Mouse (Mus musculus) neural tube, embryonic 11.5 days (tissue): ENCODE results near the gene Psmd4. TPM values are rescaled to one million over a fixed set of nuclear protein-coding genes. Genes with fewer than 3 reads are reported as not detected.

Experiments
- ATAC-seq: fragments of 200-750 bp; cut with Nextera tagmentation; 2 replicates; pipeline ENCODE4 v1.8.0; 2017; ENCODE audit warnings: moderate number of reproducible peaks, mild to moderate bottlenecking, moderate TSS enrichment, moderate library complexity; ENCODE audit not compliant: insufficient read depth, low FRiP score, low TSS enrichment
- DNase-seq: peaks from one replicate; pipeline ENCODE4 v3.0.0-alpha.2; 2015; ENCODE audit warnings: low spot score
- H3K27ac ChIP-seq: fragments of 300-500 bp; sonication (generic); 2 replicates; pipeline ENCODE4 v1.5.1; 2014; ENCODE audit warnings: low read depth, mild to moderate bottlenecking, low read length
- H3K27me3 ChIP-seq: fragments of 300-500 bp; sonication (generic); 2 replicates; pipeline ENCODE4 v1.6.1; 2014; ENCODE audit warnings: mild to moderate bottlenecking, low read length, mixed read lengths; ENCODE audit not compliant: control insufficient read depth, insufficient read depth
- H3K36me3 ChIP-seq: fragments of 300-500 bp; sonication (generic); 2 replicates; pipeline ENCODE4 v1.6.1; 2014; ENCODE audit warnings: mild to moderate bottlenecking, low read length, moderate library complexity, mixed read lengths; ENCODE audit not compliant: control insufficient read depth, insufficient read depth
- H3K4me1 ChIP-seq: fragments of 300-500 bp; sonication (generic); 2 replicates; pipeline ENCODE4 v1.6.1; 2014; ENCODE audit warnings: low read length, mixed read lengths; ENCODE audit not compliant: control insufficient read depth, insufficient read depth
- H3K4me2 ChIP-seq: fragments of 300-500 bp; sonication (generic); 2 replicates; pipeline ENCODE4 v1.6.1; 2014; ENCODE audit warnings: low read depth, mild to moderate bottlenecking, moderate library complexity
- H3K4me3 ChIP-seq: fragments of 300-500 bp; sonication (generic); 2 replicates; pipeline ENCODE4 v1.5.1; 2014; ENCODE audit warnings: low read depth, low read length
- H3K9ac ChIP-seq: fragments of 300-500 bp; sonication (generic); 2 replicates; pipeline ENCODE4 v1.6.1; 2014; ENCODE audit warnings: mild to moderate bottlenecking, low read length
- H3K9me3 ChIP-seq: fragments of 300-500 bp; sonication (generic); 2 replicates; pipeline ENCODE4 v1.6.1; 2016; ENCODE audit warnings: low read length; ENCODE audit not compliant: control insufficient read depth
- WGBS: fragments of 180-500 bp; shearing (Covaris S2); extraction: QIAGEN DNeasy Blood & Tissue Kit; methylation state at CpG from one replicate; pipeline ENCODE4 v1.1.7; 2014; 5-methylcytosine and 5-hydroxymethylcytosine counted together
- polyA plus RNA-seq: library from polyadenylated mRNA; unstranded; fragments of >200 nt; fragmentation: Nextera tagmentation; extraction: Ambion mirVana; gene quantifications from 2 replicates; pipeline ENCODE4 v1.2.1, GENCODE M21; 2014

Psmd4 gene
- polyA plus RNA-seq, 1 experiment from 2014 or later: 321 TPM

DNA sequence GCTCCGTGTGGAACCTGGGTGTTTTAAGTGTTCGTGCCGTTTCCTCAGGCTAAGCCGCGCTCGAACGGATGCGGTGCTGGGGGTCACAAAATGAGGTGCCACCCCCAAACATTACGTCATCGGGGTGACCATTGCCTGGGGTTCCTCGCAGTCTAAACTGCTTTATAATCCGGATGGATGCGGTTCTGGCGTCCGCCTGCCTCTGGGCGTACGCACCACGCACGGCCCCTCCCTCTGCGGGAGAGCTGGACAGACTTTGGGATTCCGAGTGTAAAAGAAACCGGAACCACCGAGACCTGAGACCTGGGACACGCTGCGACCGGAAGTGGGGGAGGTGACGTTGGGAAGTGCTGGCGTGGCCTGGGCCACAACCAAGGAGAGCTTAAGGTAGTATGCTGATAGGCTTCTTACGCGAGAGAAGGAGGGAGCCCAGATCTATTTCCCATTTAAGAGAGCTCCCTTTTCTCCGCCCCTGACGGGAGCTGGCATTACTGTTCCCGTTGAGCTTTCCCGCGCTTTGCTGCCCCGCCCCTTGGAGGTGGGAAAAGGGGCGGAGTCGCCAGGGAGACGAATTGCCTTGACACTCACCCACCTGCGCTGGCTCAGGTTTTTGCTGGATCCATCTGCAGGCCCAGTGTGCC is 26.4 kb downstream of the Psmd4 start:
- H3K27ac ChIP-seq: peak overlapping the region; percentile 85
- ATAC-seq: peak; percentile 53
- H3K4me2 ChIP-seq: peak overlapping the region; percentile 79
- peak; percentile 87 for DNase-seq
- no peaks in the 10 kb centered on the region for H3K27me3 ChIP-seq
- peak overlapping the region; percentile 92 for H3K4me3 ChIP-seq
- peaks cover 4% of the 10 kb centered on the region for H3K36me3 ChIP-seq
- WGBS: under 1% methylated on average over 40 of the region's 40 CpGs
- H3K9ac ChIP-seq: peak overlapping the region; percentile 64
- H3K4me1 ChIP-seq: peaks cover 14% of the 10 kb centered on the region
- H3K9me3 ChIP-seq: no peaks in the 10 kb centered on the region

DNA sequence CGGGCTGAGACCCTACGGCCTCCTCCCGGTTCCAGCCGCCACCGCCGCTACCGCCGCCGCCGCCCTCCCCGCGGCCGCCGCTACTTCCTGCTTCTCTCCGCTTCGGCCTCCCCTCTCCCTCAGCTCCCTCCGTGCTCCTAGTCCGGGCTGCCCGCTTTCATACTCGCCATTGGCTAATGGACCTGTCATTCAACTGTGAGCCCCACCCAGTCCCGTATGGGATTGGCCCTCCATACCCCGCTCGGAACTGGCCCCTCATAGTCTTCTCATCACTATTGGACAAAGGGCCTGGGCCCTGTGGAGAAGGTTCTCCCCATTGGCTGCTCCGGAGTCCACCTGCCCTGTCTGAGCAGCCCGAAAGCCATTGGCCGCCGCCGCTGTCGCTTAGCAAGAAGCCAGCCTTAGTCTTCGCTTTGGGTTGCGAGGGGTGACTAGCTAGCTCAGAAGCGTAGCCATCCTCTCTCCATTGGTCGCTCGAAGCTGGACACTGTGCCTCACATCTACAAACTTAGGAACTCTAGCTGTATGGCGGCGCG is 27.0 kb downstream of the Psmd4 start, which contains the start of gene Zfp687:
TSS of gene Zfp687 (minus strand) at position 112 of the 536 bp plus-strand sequence.
- H3K9ac ChIP-seq: peak within 1 kb of the TSS; percentile 84
- ATAC-seq (peak; percentile 99), DNase-seq (peak; percentile 98)
- WGBS: under 1% methylated on average over 26 of the region's 37 CpGs
- peak within 1 kb of the TSS; percentile 92 for H3K4me3 ChIP-seq
- H3K36me3 ChIP-seq: peaks cover 10% of the 10 kb centered on the region
- peak within 1 kb of the TSS; percentile 85 for H3K27ac ChIP-seq
- peak within 1 kb of the TSS; percentile 95 for H3K4me2 ChIP-seq
- no peaks in the 10 kb centered on the region for H3K9me3 ChIP-seq
- H3K4me1 ChIP-seq: peaks cover 14% of the 10 kb centered on the region
- no peaks in the 10 kb centered on the region for H3K27me3 ChIP-seq

DNA sequence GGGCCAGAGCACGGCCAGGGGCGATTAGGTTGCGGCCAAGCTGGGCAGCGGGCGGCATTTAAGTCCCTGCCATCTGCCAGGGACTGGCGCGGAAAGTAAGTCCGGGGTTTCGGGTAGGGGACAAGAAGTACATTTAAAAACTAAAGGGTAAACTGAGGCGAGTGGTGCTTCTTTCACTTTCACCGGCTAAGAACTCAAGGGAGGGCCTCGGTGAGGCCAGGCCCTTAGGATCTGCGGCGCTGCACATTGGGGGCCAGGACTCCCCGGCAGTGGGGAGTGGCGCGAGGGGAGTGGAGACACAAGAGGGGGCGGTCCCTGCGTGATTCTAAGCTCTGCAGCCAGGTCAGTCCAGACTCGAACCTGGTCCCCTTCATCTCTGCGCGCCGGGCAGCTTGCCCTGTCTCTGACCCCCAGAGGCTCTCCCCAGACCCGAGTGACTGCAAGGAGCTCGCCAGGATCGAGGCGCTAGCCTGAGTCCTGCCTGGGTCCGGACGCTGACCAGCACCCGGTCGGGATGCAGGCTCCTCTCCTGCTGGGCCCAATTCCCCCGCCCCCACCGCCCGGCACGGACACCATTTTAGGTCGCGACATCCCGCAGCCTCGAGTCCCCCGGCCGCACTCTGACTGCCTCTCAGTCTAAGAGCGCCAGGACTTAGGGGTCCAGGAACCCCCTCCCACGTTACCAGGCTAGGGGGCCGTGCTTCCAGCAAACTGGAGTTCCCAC is 27.8 kb downstream of the Psmd4 start:
- peaks cover 11% of the 10 kb centered on the region for H3K36me3 ChIP-seq
- peak; percentile 14; the same call in 1 of the 2 replicates for ATAC-seq
- WGBS: under 1% methylated on average over 41 of the region's 44 CpGs

DNA sequence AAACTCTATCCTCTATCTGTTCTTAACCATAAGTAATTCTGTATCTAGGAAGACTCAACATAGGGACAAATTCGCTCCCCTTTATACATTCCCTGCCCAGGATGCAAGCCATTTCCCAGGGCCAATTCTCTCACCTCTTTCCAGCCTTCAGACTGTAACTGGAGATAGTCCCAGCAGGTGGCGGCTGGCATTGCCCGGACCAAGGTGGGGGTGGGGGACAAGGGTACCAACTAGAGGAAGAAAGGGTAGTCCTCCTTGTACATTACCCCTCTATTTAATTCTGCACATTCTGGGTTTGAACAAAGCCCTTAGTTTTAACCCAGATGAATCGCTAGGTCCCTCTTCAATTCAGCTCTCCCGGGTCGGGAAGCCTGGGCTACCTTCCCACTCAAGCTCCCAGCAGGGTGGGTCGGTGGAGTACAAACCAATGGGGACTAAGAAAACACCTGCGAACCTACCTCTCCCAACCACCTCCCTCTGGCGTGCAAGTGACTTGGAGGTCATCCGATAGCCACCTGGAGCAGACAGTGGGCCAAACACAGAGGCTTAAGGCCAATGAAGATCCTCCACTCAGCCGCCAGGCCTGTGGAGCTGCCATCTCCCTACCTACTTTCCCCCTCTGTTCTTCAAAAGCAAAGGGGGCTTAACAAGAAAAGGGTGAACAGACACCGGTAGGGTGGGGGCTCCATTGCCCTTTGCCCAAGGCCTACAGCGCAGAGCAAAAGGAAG is 28.6 kb downstream of the Psmd4 start:
- no peaks in the 10 kb centered on the region for H3K27me3 ChIP-seq
- no peaks in the 10 kb centered on the region for H3K9me3 ChIP-seq
- H3K4me3 ChIP-seq: peak overlapping the region; percentile 92
- 12% methylated on average over 13 of the region's 13 CpGs for WGBS
- peaks cover 16% of the 10 kb centered on the region for H3K36me3 ChIP-seq
- H3K9ac ChIP-seq: peak overlapping the region; percentile 84
- H3K4me2 ChIP-seq: peak overlapping the region; percentile 95
- ATAC-seq (no peak), DNase-seq (peak; percentile 24)
- H3K4me1 ChIP-seq: peaks cover 14% of the 10 kb centered on the region
- peak overlapping the region; percentile 68; the same call in 1 of the 2 replicates for H3K27ac ChIP-seq

More for the DNA sequence above, 27.8 kb downstream of the Psmd4 start:
- Histone ChIP-seq H3K4me2 (peak overlapping the region; percentile 95), H3K4me3 (peak overlapping the region; percentile 92), H3K27me3 (no peaks in the 10 kb centered on the region), H3K9ac (peak overlapping the region; percentile 84), H3K9me3 (no peaks in the 10 kb centered on the region), H3K4me1 (peaks cover 14% of the 10 kb centered on the region), H3K27ac (peak overlapping the region; percentile 68)
- peak; percentile 16 for DNase-seq

DNA sequence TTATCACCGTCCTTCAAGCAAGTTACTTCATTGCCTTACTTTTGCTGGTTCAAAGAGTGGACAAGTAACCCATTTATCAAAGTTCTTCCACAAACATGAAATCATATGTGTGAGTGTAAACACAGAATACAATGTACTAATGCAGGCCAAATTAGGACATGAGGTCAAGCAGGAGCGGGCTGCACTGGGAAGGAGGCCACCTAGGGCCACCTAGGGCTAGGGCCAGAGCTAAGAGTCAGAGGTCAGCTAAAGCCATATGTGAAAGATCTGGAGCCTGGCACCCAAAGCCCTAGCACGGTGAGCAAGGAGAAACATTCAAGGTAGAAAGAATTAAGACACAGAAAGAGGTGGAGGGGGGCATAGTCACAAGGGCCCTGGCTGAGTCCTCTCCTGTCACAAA is 29.4 kb downstream of the Psmd4 start:
- DNase-seq: no peak
- 81% methylated on average over 3 of the region's 3 CpGs for WGBS
- H3K9me3 ChIP-seq: no peaks in the 10 kb centered on the region
- no peaks in the 10 kb centered on the region for H3K27me3 ChIP-seq
- H3K4me2 ChIP-seq: no peak overlapping the region
- peaks cover 23% of the 10 kb centered on the region for H3K36me3 ChIP-seq
- no peak overlapping the region for H3K4me3 ChIP-seq
- no peak for ATAC-seq
- H3K27ac ChIP-seq: no peak overlapping the region
- no peak overlapping the region for H3K9ac ChIP-seq
- peaks cover 14% of the 10 kb centered on the region for H3K4me1 ChIP-seq

DNA sequence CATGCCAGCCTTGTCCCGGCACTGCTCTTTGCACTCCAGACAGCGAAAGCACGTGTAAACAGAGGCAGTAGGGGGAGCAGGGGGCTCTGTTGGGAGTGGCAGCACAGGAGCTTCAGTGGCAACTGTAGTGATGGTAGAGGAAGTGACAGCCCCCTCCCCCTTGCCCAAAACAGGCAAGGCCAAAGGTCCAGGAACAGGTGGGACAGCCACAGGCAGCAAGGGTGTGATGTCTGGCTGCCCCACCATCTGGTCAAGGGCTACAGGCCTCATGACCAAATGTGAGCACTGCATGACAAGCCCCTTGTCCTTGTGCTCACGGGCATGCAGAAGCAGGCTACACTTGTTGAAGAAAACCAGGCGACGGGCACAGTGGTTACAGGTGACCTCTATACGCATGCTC is 32.0 kb downstream of the Psmd4 start:
- H3K27me3 ChIP-seq: no peaks in the 10 kb centered on the region
- WGBS: 84% methylated on average over 7 of the region's 7 CpGs
- no peaks in the 10 kb centered on the region for H3K9me3 ChIP-seq
- H3K36me3 ChIP-seq: peaks cover 29% of the 10 kb centered on the region
- no peak overlapping the region for H3K9ac ChIP-seq
- peaks cover 10% of the 10 kb centered on the region for H3K4me1 ChIP-seq
- no peak overlapping the region for H3K4me3 ChIP-seq
- no peak overlapping the region for H3K4me2 ChIP-seq
- H3K27ac ChIP-seq: no peak overlapping the region
- DNase-seq: no peak
- ATAC-seq: no peak

DNA sequence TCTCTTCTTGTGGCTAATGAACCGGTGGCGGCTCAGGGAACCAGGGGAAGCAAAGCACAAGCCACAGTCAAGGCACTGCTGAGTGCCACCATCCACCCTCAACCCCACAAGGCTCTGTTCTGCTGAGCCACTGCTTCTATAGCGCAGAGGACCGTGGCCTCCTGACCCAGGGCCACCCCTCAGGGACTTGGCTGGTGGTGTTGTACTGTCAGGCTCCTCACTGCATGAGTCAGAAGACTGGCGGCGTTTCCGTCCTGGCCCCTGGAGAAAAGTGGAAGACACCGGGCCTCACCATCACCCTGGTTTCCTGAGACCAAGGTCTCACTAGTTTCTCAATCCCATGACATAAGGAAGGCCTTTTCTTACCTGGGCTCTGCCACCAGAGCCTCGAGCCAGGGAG is 34.7 kb downstream of the Psmd4 start:
- H3K9me3 ChIP-seq: no peaks in the 10 kb centered on the region
- H3K36me3 ChIP-seq: peaks cover 36% of the 10 kb centered on the region
- no peaks in the 10 kb centered on the region for H3K4me1 ChIP-seq
- no peaks in the 10 kb centered on the region for H3K27me3 ChIP-seq
- DNase-seq (no peak), ATAC-seq (no peak)
- H3K4me2 ChIP-seq: no peak overlapping the region
- no peak overlapping the region for H3K4me3 ChIP-seq
- no peak overlapping the region for H3K9ac ChIP-seq
- H3K27ac ChIP-seq: no peak overlapping the region
- WGBS: 87% methylated on average over 9 of the region's 9 CpGs

DNA sequence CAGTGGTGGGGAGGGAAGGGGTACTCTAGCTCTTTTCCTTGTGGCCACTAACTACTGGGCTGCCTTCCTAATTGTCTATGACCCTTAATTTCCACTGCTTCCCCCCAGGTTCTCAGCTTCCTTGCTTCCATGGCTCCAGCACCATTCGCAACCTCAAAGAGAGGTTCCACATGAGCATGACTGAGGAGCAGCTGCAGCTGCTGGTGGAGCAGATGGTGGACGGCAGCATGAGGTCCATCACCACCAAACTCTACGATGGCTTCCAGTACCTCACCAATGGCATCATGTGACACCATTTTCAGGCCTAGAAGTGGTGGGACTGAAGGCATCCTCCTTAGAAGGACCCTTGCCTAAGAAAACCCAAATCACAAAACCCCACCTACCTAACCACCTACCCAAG is 36.8 kb downstream of the Psmd4 start:
- Histone ChIP-seq H3K9ac (no peak overlapping the region), H3K4me1 (no peaks in the 10 kb centered on the region), H3K9me3 (no peaks in the 10 kb centered on the region), H3K4me2 (no peak overlapping the region), H3K27me3 (no peaks in the 10 kb centered on the region), H3K4me3 (no peak overlapping the region), H3K27ac (no peak overlapping the region), H3K36me3 (peaks cover 28% of the 10 kb centered on the region)
- ATAC-seq (no peak), DNase-seq (no peak)
- WGBS: 88% methylated on average over 3 of the region's 3 CpGs
